Mouse (Mus musculus) CD4-positive helper T cell, adult 2 months (primary cell): ENCODE data around the gene Coil.

Experiments
- DNase-seq: peaks from one replicate; pipeline ENCODE4 v3.0.0-alpha.2; 2012; ENCODE audit warnings: low read depth, missing footprints, low spot score

The Coil gene

GRCm38 (mm10) chr11:89005473-89005872 lies 35.4 kb downstream of the Coil start:
- no peak for DNase-seq

DNA sequence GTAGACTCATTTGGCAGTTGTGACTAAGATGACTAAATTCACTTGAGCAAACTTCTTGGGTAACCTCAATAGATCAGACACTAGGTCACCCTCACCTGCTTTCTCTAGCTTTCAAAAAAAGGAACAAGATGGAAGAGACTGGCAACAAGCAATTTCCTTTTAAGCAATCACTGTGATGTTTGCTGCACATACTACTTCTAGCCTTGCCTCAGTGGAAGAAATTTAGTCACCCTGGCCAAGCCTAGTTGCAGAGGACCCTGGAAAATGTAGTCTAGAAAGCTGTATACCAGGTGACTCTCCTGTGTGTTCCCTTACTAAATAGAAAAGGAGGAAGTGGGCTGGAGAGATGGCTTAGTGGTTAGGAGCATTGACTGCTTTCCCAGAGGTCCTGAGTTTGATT lies 36.4 kb downstream of the Coil start:
- no peak for DNase-seq

- DNase-seq = no peak
Measured at GRCm38 (mm10) chr11:89007582-89007981, 37.5 kb downstream of the Coil start.

GRCm38 (mm10) chr11:89009066-89009465 lies 39.0 kb downstream of the Coil start:
- DNase-seq = no peak

- no peak for DNase-seq
Measured at GRCm38 (mm10) chr11:89009496-89009895, 39.4 kb downstream of the Coil start.

GRCm38 (mm10) chr11:89012241-89012640 lies 42.2 kb downstream of the Coil start:
- DNase-seq = no peak

GRCm38 (mm10) chr11:89017514-89018182 lies 47.6 kb downstream of the Coil start:
- no peak for DNase-seq

DNA sequence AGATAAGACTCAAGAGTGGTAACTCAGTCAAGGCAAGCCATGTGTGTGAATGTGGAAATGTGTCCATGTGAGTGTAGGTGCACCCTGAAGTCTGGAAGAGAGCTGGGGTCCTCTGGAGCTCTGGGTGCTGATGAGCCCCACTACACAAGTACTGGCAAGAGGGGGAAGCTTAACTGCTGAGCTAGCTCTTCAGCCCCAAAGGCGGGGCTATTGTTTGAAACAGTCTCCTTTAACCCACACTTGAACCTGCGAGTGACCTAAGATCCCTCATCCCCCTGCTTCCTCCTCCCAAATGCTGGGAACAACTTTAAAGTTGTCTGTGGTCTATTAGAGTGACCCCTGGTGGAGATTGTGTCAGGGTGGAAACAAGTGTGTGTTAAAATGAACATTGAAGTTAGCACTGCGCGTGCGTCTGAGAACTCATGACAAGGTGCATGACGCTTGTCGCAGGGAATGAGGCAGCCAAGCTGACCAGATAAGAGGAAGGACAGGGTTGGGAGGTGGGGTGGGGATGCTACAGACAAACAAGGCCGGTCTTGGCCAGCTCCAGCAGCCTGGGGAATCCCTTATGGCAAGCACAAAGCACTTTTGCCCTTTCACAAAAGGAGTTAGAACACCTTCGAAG lies 50.7 kb downstream of the Coil start:
- no peak for DNase-seq

DNA sequence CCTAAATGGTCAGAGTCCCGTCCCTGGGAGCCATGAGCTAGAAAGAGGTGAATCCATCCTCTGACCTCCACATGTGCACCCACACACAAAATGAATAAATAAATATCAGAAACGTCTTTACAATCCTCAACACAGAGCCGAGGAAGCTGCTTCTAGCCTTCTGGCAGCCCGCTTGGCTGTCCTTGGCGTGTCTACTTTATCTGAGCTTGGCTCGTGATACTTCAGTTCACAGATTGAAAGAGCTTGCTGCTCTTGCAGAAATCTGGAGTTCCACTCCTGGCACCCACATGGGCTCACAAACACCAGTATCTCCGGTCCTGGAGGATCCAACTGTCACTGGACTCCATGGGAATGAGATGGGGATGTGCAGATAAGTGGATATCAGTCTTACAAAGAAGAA lies 51.6 kb downstream of the Coil start:
- no peak for DNase-seq

GRCm38 (mm10) chr11:89022120-89022731 lies 52.2 kb downstream of the Coil start:
- peak; percentile 50 for DNase-seq

GRCm38 (mm10) chr11:89023477-89023876 lies 53.4 kb downstream of the Coil start:
- DNase-seq = no peak

DNA sequence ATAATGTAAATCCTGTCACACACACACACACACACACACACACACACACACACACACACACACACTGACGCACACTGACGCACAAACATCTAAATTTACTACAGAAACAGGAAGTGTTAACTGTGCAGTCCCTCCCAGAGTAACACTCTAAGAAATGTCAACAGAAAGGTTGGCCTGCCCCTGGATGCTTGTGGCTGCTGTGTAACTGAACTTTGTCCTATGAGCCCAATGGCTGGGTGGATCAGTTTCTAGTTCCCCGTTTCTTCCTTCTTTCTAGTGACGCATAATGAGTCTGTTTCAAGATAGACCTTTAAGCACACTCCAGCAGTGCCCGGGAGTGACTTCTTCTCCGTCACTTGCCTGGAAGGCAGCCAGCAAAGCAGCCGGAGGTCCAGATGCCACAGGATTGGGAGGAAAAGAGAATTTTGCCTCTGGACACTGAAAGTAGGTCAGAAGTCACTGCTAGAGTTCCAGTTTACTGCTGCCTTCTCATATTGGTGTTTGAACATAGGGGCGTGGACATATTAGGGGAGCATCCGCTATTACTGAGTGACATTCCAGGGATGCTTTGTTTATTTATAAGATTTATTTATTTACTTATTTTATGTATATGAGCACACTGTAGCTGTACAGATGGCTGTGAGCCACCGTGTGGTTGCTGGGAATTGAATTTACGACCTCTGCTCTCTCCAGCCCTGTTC lies 54.3 kb downstream of the Coil start:
- peak; percentile 84 for DNase-seq

- no peak for DNase-seq
Measured at GRCm38 (mm10) chr11:89025603-89026002, 55.6 kb downstream of the Coil start.

- DNase-seq = no peak
Measured at GRCm38 (mm10) chr11:89026117-89026516, 56.1 kb downstream of the Coil start.

DNA sequence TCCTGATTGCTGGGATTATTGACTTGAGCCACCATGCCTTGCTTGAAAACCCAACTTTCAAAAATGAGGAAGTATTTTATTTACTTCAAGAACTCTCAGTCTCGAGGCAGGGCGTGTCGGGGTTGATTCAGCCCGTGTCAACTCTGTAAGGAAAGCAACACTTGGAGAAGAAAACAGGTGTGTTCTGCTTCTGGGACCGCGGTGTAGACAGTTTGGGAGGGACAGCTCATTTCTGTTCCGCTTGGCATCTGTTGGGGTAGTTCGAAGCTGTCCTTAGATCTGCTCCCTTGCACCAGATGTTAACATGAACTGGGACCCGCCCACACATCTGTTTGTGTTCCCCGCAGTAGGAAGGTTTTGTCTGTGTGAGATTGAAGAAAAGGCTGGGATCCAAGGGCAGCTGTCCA lies 57.9 kb downstream of the Coil start:
- peak; percentile 21 for DNase-seq

- no peak for DNase-seq
Measured at GRCm38 (mm10) chr11:89028871-89029405, 58.9 kb downstream of the Coil start.

- no peak for DNase-seq
Measured at GRCm38 (mm10) chr11:89030552-89030951, 60.5 kb downstream of the Coil start.

GRCm38 (mm10) chr11:89031189-89031588 lies 61.1 kb downstream of the Coil start:
- no peak for DNase-seq

DNA sequence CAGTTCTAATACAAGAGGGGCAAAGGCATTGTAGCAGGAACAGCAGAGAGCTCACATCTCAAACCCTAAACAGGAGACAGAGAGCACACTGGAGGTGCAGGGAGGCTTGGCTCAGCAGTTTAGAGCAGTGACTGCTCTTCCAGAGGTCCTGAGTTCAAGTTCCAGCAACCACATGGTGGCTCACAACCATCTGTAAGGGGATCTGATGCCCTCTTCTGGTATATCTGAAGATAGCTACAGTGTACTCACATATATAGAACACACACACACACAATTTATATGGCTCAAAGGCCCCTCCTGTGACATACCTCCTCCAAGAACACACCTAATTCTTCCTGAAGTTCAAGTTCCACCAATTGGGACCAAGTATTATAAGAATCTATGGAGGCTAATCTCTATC lies 64.5 kb downstream of the Coil start:
- DNase-seq = no peak

GRCm38 (mm10) chr11:89035552-89035951 lies 65.5 kb downstream of the Coil start:
- DNase-seq = no peak

DNA sequence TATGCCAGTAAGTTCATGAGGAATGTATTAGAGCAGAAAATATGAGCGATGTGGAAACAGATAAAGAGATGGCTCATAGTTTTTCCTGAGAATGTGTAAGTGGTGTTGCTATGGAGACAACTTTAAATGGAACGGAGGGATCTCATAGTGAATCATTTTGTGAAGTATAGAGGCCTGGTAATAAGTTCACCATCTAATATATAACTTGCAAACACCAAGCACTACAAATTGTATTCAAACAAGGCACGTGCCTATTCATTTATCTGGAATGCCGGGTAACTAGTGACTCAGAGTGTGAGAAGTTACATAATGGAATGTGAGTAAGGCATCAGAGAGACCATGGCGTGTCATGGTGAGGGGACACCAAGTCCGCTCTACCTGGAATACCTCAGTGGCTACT lies 68.4 kb downstream of the Coil start:
- no peak for DNase-seq

- DNase-seq = peak; percentile 71
Measured at GRCm38 (mm10) chr11:89039325-89039724, 69.3 kb downstream of the Coil start.
